Mouse (Mus musculus) liver, postnatal 0 days (tissue): ENCODE results near the gene Unc79. TPM values are rescaled to one million over a fixed set of nuclear protein-coding genes. Genes with fewer than 3 reads are reported as not detected.
A peak's percentile ranks its signal among the peaks of the same experiment; 100 is the strongest.

Experiments
- ATAC-seq: fragments of 200-750 bp; cut with Nextera tagmentation; 2 replicates; pipeline ENCODE4 v1.8.0; 2017; ENCODE audit warnings: mild to moderate bottlenecking, moderate library complexity
- DNase-seq: peaks from one replicate; pipeline ENCODE4 v3.0.0-alpha.2; 2016
- H3K27ac ChIP-seq: fragments of 300-500 bp; sonication (generic); 2 replicates; pipeline ENCODE4 v1.5.1; 2014; ENCODE audit warnings: antibody characterized with exemption, moderate library complexity, mild to moderate bottlenecking, low read depth
- H3K27me3 ChIP-seq: fragments of 300-500 bp; sonication (generic); 2 replicates; pipeline ENCODE4 v1.6.1; 2014; ENCODE audit warnings: low read length, control low read depth, mixed read lengths; ENCODE audit not compliant: insufficient read depth
- H3K36me3 ChIP-seq: fragments of 300-500 bp; sonication (generic); replicated peaks from 2 replicates; pipeline ENCODE4 v1.6.1; 2014; ENCODE audit warnings: mild to moderate bottlenecking, control low read depth, low read length, moderate library complexity, mixed read lengths; ENCODE audit not compliant: insufficient read depth
- H3K4me1 ChIP-seq: fragments of 300-500 bp; sonication (generic); 2 replicates; pipeline ENCODE4 v1.6.1; 2014; ENCODE audit warnings: antibody characterized with exemption, mild to moderate bottlenecking, control low read depth; ENCODE audit not compliant: insufficient read depth
- H3K4me2 ChIP-seq: fragments of 300-500 bp; sonication (generic); 2 replicates; pipeline ENCODE4 v1.6.1; 2014; ENCODE audit warnings: low read depth, mild to moderate bottlenecking, low read length, moderate library complexity, mixed read lengths
- H3K4me3 ChIP-seq: fragments of 300-500 bp; sonication (generic); 2 replicates; pipeline ENCODE4 v1.5.1; 2014; ENCODE audit warnings: low read depth, low read length
- H3K9ac ChIP-seq: fragments of 300-500 bp; sonication (generic); replicated peaks from 2 replicates; pipeline ENCODE4 v1.6.1; 2014; ENCODE audit warnings: mild to moderate bottlenecking, moderate library complexity
- H3K9me3 ChIP-seq: fragments of 300-500 bp; sonication (generic); 2 replicates; pipeline ENCODE4 v1.6.1; 2016; ENCODE audit warnings: mild to moderate bottlenecking, control low read depth, low read length, mixed read lengths
- CTCF ChIP-seq: sonication (generic); IDR thresholded peaks from 2 replicates; pipeline ENCODE4 v1.5.1; 2016; ENCODE audit warnings: antibody characterized with exemption, low read depth
- EP300 ChIP-seq: IDR thresholded peaks from 2 replicates; pipeline ENCODE4 v1.6.1; 2016; ENCODE audit warnings: antibody characterized with exemption, low read depth, mild to moderate bottlenecking
- WGBS: fragments of 180-500 bp; shearing (Covaris S2); extraction: QIAGEN DNeasy Blood & Tissue Kit; methylation state at CpG from one replicate; pipeline ENCODE4 v1.1.7; 2014; ENCODE audit not compliant: insufficient replicate concordance; 5-methylcytosine and 5-hydroxymethylcytosine counted together
- polyA plus RNA-seq: library from polyadenylated mRNA; unstranded; fragments of >200 nt; fragmentation: Nextera tagmentation; extraction: Ambion mirVana; gene quantifications from 2 replicates; pipeline ENCODE4 v1.2.1, GENCODE M21; 2015

Gene Unc79
- polyA plus RNA-seq, 1 experiment from 2014 or later, result 0.01 TPM

DNA sequence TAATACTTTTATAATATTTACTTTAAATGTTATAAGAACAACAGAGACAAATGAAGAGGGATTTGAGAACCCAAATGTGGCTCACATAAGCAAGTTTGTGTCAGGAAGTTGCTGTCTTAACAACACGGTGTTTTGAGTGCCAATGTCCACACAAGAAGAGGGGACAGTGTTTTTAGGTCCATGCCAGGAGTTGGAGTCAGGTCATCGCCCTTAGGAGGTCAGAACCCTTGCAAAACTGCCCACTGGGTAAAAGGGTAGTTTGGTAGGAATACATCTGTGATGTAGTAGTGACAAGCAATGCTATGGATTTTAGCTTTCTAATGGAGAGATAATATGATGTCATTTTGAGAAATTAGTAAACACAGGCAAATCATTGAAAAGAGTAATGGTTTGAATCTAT, 201.6 kb downstream of the Unc79 start:
- Histone ChIP-seq H3K27ac (no peak overlapping the region), H3K4me2 (no peak overlapping the region), H3K36me3 (no peaks in the 10 kb centered on the region), H3K4me1 (no peaks in the 10 kb centered on the region), H3K9ac (no peak overlapping the region), H3K27me3 (no peaks in the 10 kb centered on the region), H3K9me3 (no peaks in the 10 kb centered on the region), H3K4me3 (no peak overlapping the region)
- peak; percentile 55 for DNase-seq
- WGBS, result 58% methylated on average over 2 of the region's 2 CpGs
- TF ChIP-seq EP300 (peak; percentile 58; the same call in 1 of the 2 replicates), CTCF (no peak)
- ATAC-seq, result peak; percentile 99

DNA sequence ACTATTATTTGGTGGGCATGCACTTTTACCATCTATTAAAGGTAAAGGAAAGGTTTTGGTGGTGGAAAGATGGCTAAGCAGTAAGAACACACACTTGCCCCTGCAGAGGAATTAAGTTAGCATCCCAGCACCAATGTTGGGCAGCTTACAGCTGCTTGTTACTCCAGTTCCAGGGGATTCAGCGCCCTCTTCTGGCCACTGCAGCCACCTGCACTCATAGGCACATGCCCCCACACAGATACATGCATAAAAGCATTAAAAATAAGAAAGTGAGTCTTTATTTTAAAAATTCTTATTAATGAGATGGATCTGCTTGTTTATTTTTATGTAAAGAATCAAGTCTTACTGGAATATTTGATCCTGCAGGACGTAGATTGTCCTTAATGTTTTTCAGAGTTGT, 206.3 kb downstream of the Unc79 start:
- H3K27me3 ChIP-seq, result no peaks in the 10 kb centered on the region
- H3K4me3 ChIP-seq, result no peak overlapping the region
- no peak overlapping the region for H3K4me2 ChIP-seq
- H3K9ac ChIP-seq, result no peak overlapping the region
- no peaks in the 10 kb centered on the region for H3K4me1 ChIP-seq
- DNase-seq, result no peak
- no peaks in the 10 kb centered on the region for H3K9me3 ChIP-seq
- TF ChIP-seq EP300, result no peak
- peak; percentile 21; the same call in 1 of the 2 replicates for TF ChIP-seq CTCF
- no peaks in the 10 kb centered on the region for H3K36me3 ChIP-seq
- WGBS, result 55% methylated on average over 2 of the region's 2 CpGs
- H3K27ac ChIP-seq, result no peak overlapping the region
- no peak for ATAC-seq

DNA sequence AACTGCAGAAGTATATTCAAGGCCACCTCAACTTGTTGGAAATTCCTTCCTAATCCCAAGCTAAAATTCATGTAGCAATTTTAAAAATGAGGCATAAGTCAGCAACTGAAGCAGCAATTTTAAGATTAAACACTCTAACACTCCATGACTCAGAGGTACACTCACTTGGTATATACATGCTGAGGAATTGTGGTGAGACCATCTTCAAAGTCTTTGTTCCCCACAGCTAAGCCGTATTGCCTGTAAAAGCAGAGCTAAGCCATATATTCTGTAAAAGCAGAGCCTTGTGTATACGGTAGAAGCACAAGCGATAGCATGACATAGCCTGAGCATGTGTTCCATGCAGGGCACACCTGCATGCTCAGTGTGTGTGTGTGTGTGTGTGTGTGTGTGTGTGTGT, 206.7 kb downstream of the Unc79 start:
- no peak overlapping the region for H3K4me2 ChIP-seq
- TF ChIP-seq CTCF, result no peak
- TF ChIP-seq EP300, result no peak
- ATAC-seq, result no peak
- WGBS, result 67% methylated on average over 3 of the region's 3 CpGs
- no peaks in the 10 kb centered on the region for H3K27me3 ChIP-seq
- no peaks in the 10 kb centered on the region for H3K36me3 ChIP-seq
- H3K27ac ChIP-seq, result no peak overlapping the region
- no peak overlapping the region for H3K9ac ChIP-seq
- DNase-seq, result no peak
- no peaks in the 10 kb centered on the region for H3K9me3 ChIP-seq
- no peak overlapping the region for H3K4me3 ChIP-seq
- H3K4me1 ChIP-seq, result no peaks in the 10 kb centered on the region

DNA sequence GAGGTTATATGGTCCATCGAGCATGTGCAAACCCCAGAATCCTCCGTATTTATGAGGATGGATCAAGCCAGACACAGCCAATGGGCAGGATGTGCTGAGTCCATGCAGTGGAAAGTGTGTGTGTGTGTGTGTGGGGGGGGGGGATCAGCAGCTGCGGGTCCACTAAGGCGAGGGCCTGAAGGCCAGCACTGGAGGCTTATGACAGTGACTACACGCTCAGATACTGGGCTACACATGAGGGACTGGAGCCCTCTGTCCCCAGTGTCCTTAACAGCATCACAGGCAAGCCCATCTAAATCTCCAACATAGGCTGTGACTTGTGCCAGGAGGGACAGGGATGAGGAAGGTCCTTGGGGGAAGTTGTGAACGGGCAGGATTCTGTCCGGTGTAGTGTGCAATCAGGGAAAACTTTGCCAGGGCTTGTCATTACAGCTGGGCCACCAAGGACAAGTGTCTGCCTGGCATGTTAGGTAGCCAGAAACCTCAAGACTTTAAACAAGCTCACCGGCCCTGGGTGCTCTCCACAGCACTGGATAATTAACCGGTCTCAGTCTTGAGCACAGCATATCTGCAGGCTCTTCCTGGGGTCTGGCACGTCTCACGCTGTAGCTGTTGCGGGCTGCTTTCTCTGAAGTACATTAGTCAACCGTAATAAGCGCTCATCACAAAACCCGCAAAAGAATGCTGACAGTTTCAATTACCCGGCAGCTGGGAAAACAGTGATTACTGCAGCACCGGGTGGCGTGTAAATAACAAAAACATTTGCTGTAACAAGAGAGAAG, 208.7 kb downstream of the Unc79 start:
- TF ChIP-seq CTCF (no peak), EP300 (no peak)
- ATAC-seq (no peak), DNase-seq (no peak)
- Histone ChIP-seq H3K36me3 (no peaks in the 10 kb centered on the region), H3K4me3 (no peak overlapping the region), H3K9me3 (no peaks in the 10 kb centered on the region), H3K27ac (no peak overlapping the region), H3K27me3 (no peaks in the 10 kb centered on the region), H3K4me2 (no peak overlapping the region), H3K9ac (no peak overlapping the region), H3K4me1 (no peaks in the 10 kb centered on the region)
- WGBS, result 69% methylated on average over 18 of the region's 18 CpGs

DNA sequence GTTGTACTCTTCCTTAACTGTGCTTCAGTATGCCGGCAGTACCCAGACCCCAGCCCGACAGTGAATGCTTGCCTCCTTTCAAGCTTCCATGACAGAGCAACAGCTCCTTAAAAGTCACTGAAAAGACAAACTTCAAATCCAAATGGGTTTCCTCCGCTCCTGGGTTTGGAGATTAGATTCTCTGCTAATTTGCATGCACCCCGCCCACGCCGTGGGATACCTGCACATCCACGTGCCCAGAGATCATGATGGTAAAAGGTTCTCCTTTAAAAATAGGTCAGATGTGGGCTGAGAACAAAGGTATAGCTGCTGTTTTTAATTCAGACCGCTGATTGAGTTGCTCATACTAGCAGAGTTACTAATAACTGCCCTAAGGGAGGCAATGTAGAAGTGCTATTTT, 210.4 kb downstream of the Unc79 start:
- ATAC-seq (no peak), DNase-seq (no peak)
- H3K27ac ChIP-seq, result no peak overlapping the region
- no peaks in the 10 kb centered on the region for H3K27me3 ChIP-seq
- TF ChIP-seq CTCF, result no peak
- no peak for TF ChIP-seq EP300
- no peak overlapping the region for H3K9ac ChIP-seq
- no peaks in the 10 kb centered on the region for H3K36me3 ChIP-seq
- 61% methylated on average over 8 of the region's 8 CpGs for WGBS
- no peak overlapping the region for H3K4me2 ChIP-seq
- H3K4me3 ChIP-seq, result no peak overlapping the region
- H3K9me3 ChIP-seq, result no peaks in the 10 kb centered on the region
- no peaks in the 10 kb centered on the region for H3K4me1 ChIP-seq

DNA sequence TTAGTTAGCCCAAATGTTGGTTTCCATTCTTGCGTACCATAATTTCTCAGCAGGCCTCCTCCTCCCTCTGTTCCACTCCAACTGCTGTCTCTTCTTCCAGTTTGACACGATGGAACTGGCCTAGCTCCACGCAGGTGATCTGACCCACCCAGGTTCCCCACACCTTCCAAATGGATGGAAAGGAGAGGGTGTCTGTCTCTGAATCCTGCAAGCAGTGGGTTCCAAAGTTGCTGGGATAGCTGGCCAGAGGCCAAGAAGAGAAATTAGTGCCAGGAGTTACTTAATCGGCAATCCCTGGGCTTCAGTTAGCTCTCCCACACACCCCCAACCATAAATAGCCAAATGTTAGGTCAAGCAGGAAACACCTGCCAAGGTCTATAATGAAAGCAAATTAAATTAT, 212.1 kb downstream of the Unc79 start:
- DNase-seq (no peak), ATAC-seq (no peak)
- no peaks in the 10 kb centered on the region for H3K9me3 ChIP-seq
- H3K4me1 ChIP-seq, result no peaks in the 10 kb centered on the region
- H3K27me3 ChIP-seq, result no peaks in the 10 kb centered on the region
- TF ChIP-seq EP300, result no peak
- no peak for TF ChIP-seq CTCF
- H3K27ac ChIP-seq, result no peak overlapping the region
- no peak overlapping the region for H3K4me3 ChIP-seq
- H3K4me2 ChIP-seq, result no peak overlapping the region
- WGBS, result 66% methylated on average over 4 of the region's 4 CpGs
- H3K36me3 ChIP-seq, result no peaks in the 10 kb centered on the region
- H3K9ac ChIP-seq, result no peak overlapping the region
